Mouse (Mus musculus): ENCODE measurements around the gene Gm16253. TPM values are rescaled to one million over a fixed set of nuclear protein-coding genes. Genes with fewer than 3 reads are reported as not detected.

Gene Gm16253
- 0.20 TPM for polyA plus RNA-seq (2012; fragmentation: generic; extraction: Trizol)
- long read RNA-seq, experiment 1, partial matches to known transcripts, result 0 of 2 reads
- long read RNA-seq, experiment 1, other reads (novel, unspliced or antisense), result 2 of 2 reads
- long read RNA-seq, experiment 2, result 0 reads

DNA sequence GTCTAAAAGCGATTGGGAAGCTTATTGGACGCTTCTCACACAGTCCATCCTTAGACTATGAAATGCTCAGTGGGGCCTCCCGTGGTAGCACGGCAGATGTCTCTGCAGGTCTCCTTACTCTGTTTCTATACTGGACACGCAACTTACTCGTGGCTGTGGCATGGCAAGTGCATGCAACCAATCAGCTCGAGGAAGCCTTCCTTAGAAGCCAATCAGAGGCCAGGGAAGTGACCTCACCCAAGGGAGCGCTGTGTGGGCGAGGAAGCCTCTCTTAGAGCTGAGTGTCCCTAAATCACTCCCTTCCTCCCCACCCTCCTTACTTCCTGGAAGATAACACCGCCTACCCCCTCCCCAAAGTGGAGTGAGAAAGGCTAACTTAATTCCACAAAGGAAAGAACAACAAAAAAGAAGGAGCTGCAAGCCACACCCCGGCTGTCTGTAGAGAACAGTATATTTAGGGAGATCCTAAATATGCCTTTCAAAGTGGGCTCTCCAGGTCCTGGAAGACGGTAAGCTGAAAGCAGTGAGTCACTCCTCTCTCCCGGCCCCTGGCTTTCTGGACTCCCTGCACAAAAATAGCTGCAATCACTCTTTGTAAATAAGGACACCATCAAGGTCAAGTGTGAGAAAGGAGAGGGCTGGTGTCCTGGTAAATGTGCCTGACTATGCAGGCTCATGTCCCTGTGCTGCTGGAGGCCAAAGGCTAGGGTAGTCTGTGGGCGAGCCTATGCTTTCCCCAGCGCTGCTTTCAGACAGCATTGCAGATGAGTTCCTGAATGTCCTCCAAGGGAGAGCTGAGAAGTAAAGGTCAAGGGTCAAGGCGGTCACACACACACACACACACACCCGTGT lies at the start of gene Gm16253:
Gm16253 (plus strand) TSS at position 295 of the 852 bp plus-strand sequence.
- no peaks in the 10 kb centered on the region for H3K79me3 ChIP-seq (ENCODE audit: low read depth)
- H3K27me3 ChIP-seq (ENCODE audit: control insufficient read depth, insufficient read depth, insufficient read length), result no peaks in the 10 kb centered on the region
- H3K4me3 ChIP-seq (ENCODE audit: insufficient read depth, poor library complexity, severe bottlenecking), result peak within 1 kb of the TSS; percentile 18
- no peaks in the 10 kb centered on the region for H3K79me2 ChIP-seq (ENCODE audit: control insufficient read depth, insufficient read depth)
- TF ChIP-seq MYOD1 (IDR thresholded peaks at IDR 0.05; ENCODE audit: control insufficient read depth, insufficient read length, low read depth) (no peak), MAX (IDR thresholded peaks at IDR 0.05) (peak; percentile 96)
- no peaks in the 10 kb centered on the region for H3K36me3 ChIP-seq (ENCODE audit: control insufficient read depth, insufficient read depth)
- peak within 1 kb of the TSS; percentile 67 for H3ac ChIP-seq (ENCODE audit: control insufficient read depth, insufficient read length, low read depth)

DNA sequence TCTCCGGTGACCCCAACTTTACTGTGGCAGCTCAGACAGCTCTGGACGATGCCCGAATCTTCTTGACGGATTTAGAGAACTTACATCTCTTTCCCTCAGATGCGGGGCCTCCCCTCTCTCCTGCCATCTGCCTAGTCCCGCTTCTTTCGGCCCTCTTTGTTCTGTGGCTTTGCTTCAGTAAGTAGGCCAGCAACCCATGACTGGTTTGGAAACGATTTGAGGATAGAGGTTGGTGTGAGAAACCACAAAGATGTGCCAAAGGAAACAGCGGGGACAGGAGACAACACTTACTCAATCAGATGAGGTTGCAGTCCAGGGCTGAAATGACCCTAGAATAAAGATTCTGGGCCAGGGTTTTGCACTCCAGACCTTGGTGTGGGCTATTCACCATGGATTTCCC lies 48.3 kb upstream of the Gm16253 start:
- no peak for TF ChIP-seq FOSL1 (IDR thresholded peaks at IDR 0.05; ENCODE audit: insufficient read depth, low read length, poor library complexity, severe bottlenecking)
- TF ChIP-seq USF1 (IDR thresholded peaks at IDR 0.05; ENCODE audit: low read depth), result no peak
- no peak for TF ChIP-seq CTCF (IDR thresholded peaks at IDR 0.05; ENCODE audit: control insufficient read depth, insufficient read depth, insufficient read length)
- TF ChIP-seq MYOG (IDR thresholded peaks at IDR 0.05; ENCODE audit: control insufficient read depth, extremely low read depth, insufficient read length), result no peak
- no peak for TF ChIP-seq MYOD1 (IDR thresholded peaks at IDR 0.05; ENCODE audit: control insufficient read depth, insufficient read length, low read depth)
- TF ChIP-seq MAX (IDR thresholded peaks at IDR 0.05), result no peak
- Histone ChIP-seq H3K27me3 (ENCODE audit: control insufficient read depth, insufficient read depth, insufficient read length) (peaks cover 4% of the 10 kb centered on the region), H3K79me2 (ENCODE audit: control insufficient read depth, insufficient read depth) (no peaks in the 10 kb centered on the region), H3K36me3 (ENCODE audit: control insufficient read depth, insufficient read depth) (no peaks in the 10 kb centered on the region), H3ac (ENCODE audit: control insufficient read depth, insufficient read length, low read depth) (no peak overlapping the region), H3K79me3 (ENCODE audit: low read depth) (no peaks in the 10 kb centered on the region), H3K4me3 (ENCODE audit: insufficient read depth, poor library complexity, severe bottlenecking) (no peak overlapping the region)

DNA sequence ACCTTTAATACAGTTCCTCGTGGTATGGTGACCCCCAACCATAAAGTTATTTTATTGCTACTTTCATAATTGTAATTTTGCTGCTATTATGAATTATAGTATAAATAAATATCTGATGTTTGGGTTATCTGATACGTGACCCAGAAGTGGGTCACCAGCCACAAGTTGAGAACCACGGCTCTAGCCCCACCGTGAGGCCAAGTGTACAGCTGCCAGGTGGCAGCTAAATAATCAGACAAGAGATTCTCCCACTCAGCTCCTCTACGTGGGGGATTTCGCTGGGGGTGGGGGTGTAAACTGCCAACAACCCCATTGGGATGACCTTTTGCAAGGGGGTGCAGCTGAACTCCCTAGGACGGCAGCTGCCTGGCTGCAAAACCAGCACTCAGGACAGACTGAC lies 44.7 kb upstream of the Gm16253 start:
- peaks cover under 1% of the 10 kb centered on the region for H3K27me3 ChIP-seq (ENCODE audit: control insufficient read depth, insufficient read depth, insufficient read length)
- no peak overlapping the region for H3ac ChIP-seq (ENCODE audit: control insufficient read depth, insufficient read length, low read depth)
- H3K36me3 ChIP-seq (ENCODE audit: control insufficient read depth, insufficient read depth), result no peaks in the 10 kb centered on the region
- no peak for TF ChIP-seq FOSL1 (IDR thresholded peaks at IDR 0.05; ENCODE audit: insufficient read depth, low read length, poor library complexity, severe bottlenecking)
- no peak for TF ChIP-seq USF1 (IDR thresholded peaks at IDR 0.05; ENCODE audit: low read depth)
- no peak for TF ChIP-seq CEBPB (IDR thresholded peaks at IDR 0.05; ENCODE audit: low read depth)
- no peak for TF ChIP-seq CTCF (IDR thresholded peaks at IDR 0.05; ENCODE audit: control insufficient read depth, insufficient read depth, insufficient read length)
- no peak for TF ChIP-seq MYOD1 (IDR thresholded peaks at IDR 0.05; ENCODE audit: control insufficient read depth, insufficient read length, low read depth)
- no peak for TF ChIP-seq MYOG (IDR thresholded peaks at IDR 0.05; ENCODE audit: control insufficient read depth, extremely low read depth, insufficient read length)
- no peak for TF ChIP-seq MAX (IDR thresholded peaks at IDR 0.05)
- H3K79me3 ChIP-seq (ENCODE audit: low read depth), result no peaks in the 10 kb centered on the region
- H3K79me2 ChIP-seq (ENCODE audit: control insufficient read depth, insufficient read depth), result no peaks in the 10 kb centered on the region
- H3K4me3 ChIP-seq (ENCODE audit: insufficient read depth, poor library complexity, severe bottlenecking), result no peak overlapping the region

DNA sequence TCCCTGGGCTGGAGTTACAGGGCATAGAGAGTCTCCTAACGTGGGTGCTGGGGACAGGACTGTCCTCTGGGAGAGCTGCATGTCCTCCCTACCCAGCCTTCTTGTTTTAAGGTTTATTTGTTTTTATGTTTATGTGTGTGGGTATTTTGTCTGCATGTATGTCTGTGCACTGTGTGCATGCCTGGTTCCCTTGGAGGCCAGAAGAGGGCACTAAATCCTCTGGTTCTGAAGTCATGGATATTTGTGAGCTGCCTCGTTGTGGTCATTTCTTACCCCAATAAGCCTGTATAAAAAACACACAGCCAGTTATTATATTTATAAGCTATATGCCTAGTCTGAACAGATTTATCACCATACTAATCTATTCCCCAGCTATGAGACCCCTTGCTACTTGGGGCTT lies 42.5 kb upstream of the Gm16253 start:
- H3K79me2 ChIP-seq (ENCODE audit: control insufficient read depth, insufficient read depth), result no peaks in the 10 kb centered on the region
- no peaks in the 10 kb centered on the region for H3K79me3 ChIP-seq (ENCODE audit: low read depth)
- H3K27me3 ChIP-seq (ENCODE audit: control insufficient read depth, insufficient read depth, insufficient read length), result no peaks in the 10 kb centered on the region
- no peak overlapping the region for H3ac ChIP-seq (ENCODE audit: control insufficient read depth, insufficient read length, low read depth)
- H3K36me3 ChIP-seq (ENCODE audit: control insufficient read depth, insufficient read depth), result no peaks in the 10 kb centered on the region
- H3K4me3 ChIP-seq (ENCODE audit: insufficient read depth, poor library complexity, severe bottlenecking), result no peak overlapping the region
- TF ChIP-seq MYOD1 (IDR thresholded peaks at IDR 0.05; ENCODE audit: control insufficient read depth, insufficient read length, low read depth), result no peak
- TF ChIP-seq FOSL1 (IDR thresholded peaks at IDR 0.05; ENCODE audit: insufficient read depth, low read length, poor library complexity, severe bottlenecking), result no peak
- no peak for TF ChIP-seq CEBPB (IDR thresholded peaks at IDR 0.05; ENCODE audit: low read depth)

DNA sequence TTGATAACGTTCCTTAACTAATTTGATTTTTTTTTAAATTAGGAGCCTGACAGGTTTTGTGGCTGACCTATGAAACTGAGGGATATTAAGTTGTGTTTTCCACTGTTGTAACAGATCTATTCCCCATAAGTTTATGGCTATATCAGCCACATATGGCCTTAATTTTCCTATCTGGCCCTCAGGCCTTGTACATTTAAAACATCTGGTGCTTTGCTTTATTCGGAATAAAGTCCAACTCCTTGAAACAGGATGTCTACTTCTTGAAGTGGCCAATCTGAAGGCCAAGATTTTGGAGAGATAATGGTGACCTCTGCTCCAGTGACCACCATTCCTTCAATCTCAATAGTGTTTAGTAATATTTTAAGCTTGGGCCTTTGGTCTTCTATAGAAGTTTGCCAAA lies 37.5 kb upstream of the Gm16253 start:
- TF ChIP-seq CTCF (IDR thresholded peaks at IDR 0.05; ENCODE audit: control insufficient read depth, insufficient read depth, insufficient read length) (no peak), CEBPB (IDR thresholded peaks at IDR 0.05; ENCODE audit: low read depth) (no peak), USF1 (IDR thresholded peaks at IDR 0.05; ENCODE audit: low read depth) (no peak), MYOG (IDR thresholded peaks at IDR 0.05; ENCODE audit: control insufficient read depth, extremely low read depth, insufficient read length) (no peak), MYOD1 (IDR thresholded peaks at IDR 0.05; ENCODE audit: control insufficient read depth, insufficient read length, low read depth) (no peak), FOSL1 (IDR thresholded peaks at IDR 0.05; ENCODE audit: insufficient read depth, low read length, poor library complexity, severe bottlenecking) (no peak), MAX (IDR thresholded peaks at IDR 0.05) (no peak)

DNA sequence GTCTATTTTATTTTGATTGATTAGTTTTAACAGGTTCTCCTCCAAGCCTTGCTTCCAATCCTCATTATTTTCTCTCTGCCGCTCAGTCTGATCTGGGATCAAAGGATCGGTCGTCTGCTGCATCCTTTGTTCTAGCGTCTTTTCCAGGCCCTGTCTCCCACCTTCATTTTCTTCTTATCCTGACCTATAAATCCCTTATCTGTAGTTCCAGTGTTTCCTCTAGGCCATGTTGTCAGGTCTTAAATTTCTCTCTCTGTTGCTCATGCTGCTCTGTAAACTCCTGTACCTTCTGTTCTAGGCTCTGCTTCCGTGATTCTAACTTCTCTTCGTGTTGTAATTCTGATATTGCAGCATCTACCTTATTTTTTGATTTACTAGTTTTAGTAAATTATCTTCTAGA lies 36.0 kb upstream of the Gm16253 start:
- H3ac ChIP-seq (ENCODE audit: control insufficient read depth, insufficient read length, low read depth), result no peak overlapping the region
- TF ChIP-seq CEBPB (IDR thresholded peaks at IDR 0.05; ENCODE audit: low read depth), result no peak
- no peak for TF ChIP-seq MYOD1 (IDR thresholded peaks at IDR 0.05; ENCODE audit: control insufficient read depth, insufficient read length, low read depth)
- TF ChIP-seq FOSL1 (IDR thresholded peaks at IDR 0.05; ENCODE audit: insufficient read depth, low read length, poor library complexity, severe bottlenecking), result no peak
- TF ChIP-seq USF1 (IDR thresholded peaks at IDR 0.05; ENCODE audit: low read depth), result no peak
- no peak for TF ChIP-seq MAX (IDR thresholded peaks at IDR 0.05)
- TF ChIP-seq CTCF (IDR thresholded peaks at IDR 0.05; ENCODE audit: control insufficient read depth, insufficient read depth, insufficient read length), result no peak
- no peak for TF ChIP-seq MYOG (IDR thresholded peaks at IDR 0.05; ENCODE audit: control insufficient read depth, extremely low read depth, insufficient read length)
- no peaks in the 10 kb centered on the region for H3K79me3 ChIP-seq (ENCODE audit: low read depth)
- no peak overlapping the region for H3K4me3 ChIP-seq (ENCODE audit: insufficient read depth, poor library complexity, severe bottlenecking)
- no peaks in the 10 kb centered on the region for H3K36me3 ChIP-seq (ENCODE audit: control insufficient read depth, insufficient read depth)
- H3K27me3 ChIP-seq (ENCODE audit: control insufficient read depth, insufficient read depth, insufficient read length), result no peaks in the 10 kb centered on the region
- no peaks in the 10 kb centered on the region for H3K79me2 ChIP-seq (ENCODE audit: control insufficient read depth, insufficient read depth)

More for the DNA sequence above, 37.5 kb upstream of the Gm16253 start:
- Histone ChIP-seq H3K79me3 (ENCODE audit: low read depth) (no peaks in the 10 kb centered on the region), H3ac (ENCODE audit: control insufficient read depth, insufficient read length, low read depth) (no peak overlapping the region), H3K27me3 (ENCODE audit: control insufficient read depth, insufficient read depth, insufficient read length) (no peaks in the 10 kb centered on the region), H3K36me3 (ENCODE audit: control insufficient read depth, insufficient read depth) (no peaks in the 10 kb centered on the region), H3K4me3 (ENCODE audit: insufficient read depth, poor library complexity, severe bottlenecking) (no peak overlapping the region), H3K79me2 (ENCODE audit: control insufficient read depth, insufficient read depth) (no peaks in the 10 kb centered on the region)
